Mouse (Mus musculus) kidney, adult 2 months (tissue): ENCODE measurements around the gene Aldh3b1. TPM values are rescaled to one million over a fixed set of nuclear protein-coding genes. Genes with fewer than 3 reads are reported as not detected.

Source experiments
- DNase-seq: peaks from one replicate; pipeline ENCODE4 v3.0.0; 2021
- H3K27ac ChIP-seq: fragments of 200-500 bp; 2 replicates; pipeline ENCODE4 v1.5.1; 2012; ENCODE audit warnings: low read depth, low read length, control low read depth, inconsistent platforms; ENCODE audit not compliant: insufficient read depth
- H3K27me3 ChIP-seq: fragments of 200-500 bp; replicated peaks from 2 replicates; pipeline ENCODE4 v1.6.1; 2012; ENCODE audit warnings: mild to moderate bottlenecking, moderate library complexity, low read length, inconsistent platforms; ENCODE audit not compliant: control insufficient read depth, insufficient read depth
- H3K36me3 ChIP-seq: fragments of 200-500 bp; 2 replicates; pipeline ENCODE4 v1.6.1; 2012; ENCODE audit warnings: mild to moderate bottlenecking, moderate library complexity, low read length, inconsistent platforms; ENCODE audit not compliant: control insufficient read depth, insufficient read depth
- H3K4me1 ChIP-seq: fragments of 200-500 bp; 2 replicates; pipeline ENCODE4 v1.6.1; 2011; ENCODE audit warnings: low read length; ENCODE audit not compliant: control insufficient read depth, insufficient read depth
- H3K4me3 ChIP-seq: fragments of 200-500 bp; 2 replicates; pipeline ENCODE4 v1.5.1; 2011; ENCODE audit warnings: mild to moderate bottlenecking, low read depth, low read length, control low read depth; ENCODE audit not compliant: insufficient read depth
- CTCF ChIP-seq: fragments of 200-500 bp; conservative IDR thresholded peaks from 2 replicates; pipeline ENCODE4 v1.5.1; 2011; ENCODE audit warnings: low read depth, mild to moderate bottlenecking, control low read depth, low read length, moderate library complexity, mixed read lengths; ENCODE audit not compliant: insufficient read depth, insufficient read length
- POLR2A ChIP-seq: fragments of 200-500 bp; IDR thresholded peaks from one replicate; pipeline ENCODE4 v1.6.1; 2011; ENCODE audit warnings: low read depth, low read length, control low read depth
- WGBS: fragments of 180-500 bp; shearing (Covaris S2); methylation state at CpG from one replicate; pipeline ENCODE4 v1.1.7; 2018; 5-methylcytosine and 5-hydroxymethylcytosine counted together
- polyA plus RNA-seq: library from polyadenylated mRNA; depleted of rRNA; stranded (reverse); fragments of >200 nt; gene quantifications from 2 replicates; pipeline ENCODE4 v1.2.3, GENCODE M21; 2012

Aldh3b1 gene
- polyA plus RNA-seq, 1 experiment = 17.4 TPM

GRCm38 (mm10) chr19:3928779-3929178 is 829 bp downstream of the Aldh3b1 start:
- no peak for DNase-seq
- H3K36me3 ChIP-seq = no peaks in the 10 kb centered on the region
- 69% methylated on average over 4 of the region's 4 CpGs for WGBS
- TF ChIP-seq POLR2A (no peak), CTCF (no peak)
- no peak overlapping the region for H3K27ac ChIP-seq
- peaks cover 9% of the 10 kb centered on the region; the same call in 1 of the 2 replicates for H3K4me1 ChIP-seq
- no peaks in the 10 kb centered on the region for H3K27me3 ChIP-seq
- no peak overlapping the region for H3K4me3 ChIP-seq

- Histone ChIP-seq H3K36me3 (no peaks in the 10 kb centered on the region), H3K27ac (no peak overlapping the region), H3K27me3 (no peaks in the 10 kb centered on the region), H3K4me1 (peaks cover 9% of the 10 kb centered on the region; the same call in 1 of the 2 replicates), H3K4me3 (no peak overlapping the region)
- DNase-seq = no peak
- no peak for TF ChIP-seq CTCF
- no peak for TF ChIP-seq POLR2A
- 92% methylated on average over 4 of the region's 4 CpGs for WGBS
Measured at GRCm38 (mm10) chr19:3927989-3928388, 1.6 kb downstream of the Aldh3b1 start.

- no peak overlapping the region for H3K4me3 ChIP-seq
- TF ChIP-seq POLR2A (no peak), CTCF (no peak)
- DNase-seq = no peak
- no peaks in the 10 kb centered on the region for H3K27me3 ChIP-seq
- WGBS = 73% methylated on average over 6 of the region's 6 CpGs
- H3K27ac ChIP-seq = 0 out of 2 replicates have a peak overlapping the region, but pooled peaks have one; percentile 0
- no peaks in the 10 kb centered on the region for H3K36me3 ChIP-seq
- H3K4me1 ChIP-seq = peaks cover 9% of the 10 kb centered on the region; the same call in 1 of the 2 replicates
Measured at GRCm38 (mm10) chr19:3926685-3927084, 2.9 kb downstream of the Aldh3b1 start.

- Histone ChIP-seq H3K4me3 (no peak overlapping the region), H3K27me3 (no peaks in the 10 kb centered on the region), H3K4me1 (peaks cover 9% of the 10 kb centered on the region; the same call in 1 of the 2 replicates), H3K27ac (no peak overlapping the region), H3K36me3 (no peaks in the 10 kb centered on the region)
- DNase-seq = peak; percentile 33
- 54% methylated on average over 3 of the region's 3 CpGs for WGBS
- TF ChIP-seq CTCF = no peak
- no peak for TF ChIP-seq POLR2A
Measured at GRCm38 (mm10) chr19:3926279-3926678, 3.3 kb downstream of the Aldh3b1 start.

- no peak overlapping the region for H3K4me3 ChIP-seq
- H3K27me3 ChIP-seq = no peaks in the 10 kb centered on the region
- 86% methylated on average over 6 of the region's 6 CpGs for WGBS
- H3K27ac ChIP-seq = no peak overlapping the region
- TF ChIP-seq POLR2A (no peak), CTCF (no peak)
- no peaks in the 10 kb centered on the region for H3K36me3 ChIP-seq
- peaks cover 9% of the 10 kb centered on the region; the same call in 1 of the 2 replicates for H3K4me1 ChIP-seq
- no peak for DNase-seq
Measured at GRCm38 (mm10) chr19:3925859-3926258, 3.7 kb downstream of the Aldh3b1 start.

GRCm38 (mm10) chr19:3924868-3925267 is 4.7 kb downstream of the Aldh3b1 start:
- Histone ChIP-seq H3K4me3 (no peak overlapping the region), H3K27ac (no peak overlapping the region), H3K36me3 (no peaks in the 10 kb centered on the region), H3K4me1 (peaks cover 7% of the 10 kb centered on the region; the same call in 1 of the 2 replicates), H3K27me3 (no peaks in the 10 kb centered on the region)
- DNase-seq = no peak
- TF ChIP-seq POLR2A (no peak), CTCF (no peak)
- WGBS = 94% methylated on average over 7 of the region's 7 CpGs

GRCm38 (mm10) chr19:3924190-3924589 is 5.4 kb downstream of the Aldh3b1 start:
- no peaks in the 10 kb centered on the region for H3K36me3 ChIP-seq
- TF ChIP-seq POLR2A = no peak
- TF ChIP-seq CTCF = no peak
- no peak for DNase-seq
- H3K27ac ChIP-seq = peak overlapping the region; percentile 28; the same call in 1 of the 2 replicates
- peaks cover 2% of the 10 kb centered on the region; the same call in 1 of the 2 replicates for H3K4me1 ChIP-seq
- H3K4me3 ChIP-seq = no peak overlapping the region
- no peaks in the 10 kb centered on the region for H3K27me3 ChIP-seq
- 61% methylated on average over 8 of the region's 8 CpGs for WGBS
